Comparison of ENCODE assay signal across 9 mouse cellular contexts in the genomic region with DNA sequence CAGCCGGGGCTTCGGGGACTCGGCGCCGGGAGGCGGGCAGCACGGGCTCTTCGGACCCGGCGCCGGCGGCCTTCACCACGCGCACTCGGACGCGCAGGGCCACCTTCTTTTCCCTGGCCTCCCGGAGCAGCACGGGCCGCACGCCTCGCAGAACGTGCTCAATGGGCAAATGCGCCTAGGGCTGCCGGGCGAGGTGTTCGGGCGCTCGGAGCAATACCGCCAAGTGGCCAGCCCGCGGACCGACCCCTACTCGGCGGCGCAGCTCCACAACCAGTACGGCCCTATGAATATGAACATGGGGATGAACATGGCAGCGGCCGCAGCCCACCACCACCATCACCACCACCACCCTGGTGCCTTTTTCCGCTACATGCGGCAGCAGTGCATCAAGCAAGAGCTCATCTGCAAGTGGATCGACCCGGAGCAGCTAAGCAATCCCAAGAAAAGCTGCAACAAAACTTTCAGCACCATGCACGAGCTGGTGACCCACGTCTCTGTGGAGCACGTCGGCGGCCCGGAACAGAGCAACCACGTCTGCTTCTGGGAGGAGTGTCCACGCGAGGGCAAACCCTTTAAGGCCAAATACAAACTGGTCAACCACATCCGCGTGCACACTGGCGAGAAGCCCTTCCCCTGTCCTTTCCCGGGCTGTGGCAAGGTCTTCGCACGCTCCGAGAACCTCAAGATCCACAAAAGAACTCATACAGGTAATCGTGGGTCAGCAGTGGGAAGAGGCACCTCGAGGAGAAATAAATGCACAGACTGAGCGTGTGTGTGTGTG. TPM values are rescaled to one million over a fixed set of nuclear protein-coding genes. Genes with fewer than 3 reads are reported as not detected.
A peak's percentile ranks its signal among the peaks of the same experiment; 100 is the strongest.
DNase-seq lines count a peak whose midpoint lies in the region; ATAC-seq lines count a peak whose summit lies in the region.
"Had no signal": no experiment of that assay in that cellular context is flagged by ENCODE, and none has a peak within 500 bp of the region (broad histone marks: within the 10 kb centered on the region; RNA-seq: fewer than 3 reads in every experiment).

No protein-coding gene starts in this region.

- H3K36me3 ChIP-seq in megakaryocyte, embryonic 14.5 days (replicated peaks; ENCODE audit: low read length) = no peaks in the 10 kb centered on the region
- no peaks in the 10 kb centered on the region for H3K36me3 ChIP-seq in hindbrain, embryonic 12.5 days
- no peaks in the 10 kb centered on the region for H3K36me3 ChIP-seq in midbrain, embryonic 11.5 days (ENCODE audit: control insufficient read depth, insufficient read depth, low read length)

- no peak for ATAC-seq in megakaryocyte, adult 5-6 weeks (ENCODE audit: poor library complexity, severe bottlenecking)
- ATAC-seq in hindbrain, embryonic 12.5 days (ENCODE audit: low FRiP score) = no peak
- no peak for ATAC-seq in midbrain, embryonic 11.5 days (ENCODE audit: low FRiP score)

- H3K27ac ChIP-seq in hindbrain, embryonic 12.5 days = peak overlapping the region; percentile 98
- H3K27ac ChIP-seq in midbrain, embryonic 11.5 days (ENCODE audit: low read depth, low read length) = peak overlapping the region; percentile 97

- H3K9me3 ChIP-seq in megakaryocyte, embryonic 14.5 days = 0 out of 2 replicates have a peak, but pooled peaks cover 5% of the 10 kb centered on the region
- H3K9me3 ChIP-seq in hindbrain, embryonic 12.5 days (replicated peaks) = no peaks in the 10 kb centered on the region
- no peaks in the 10 kb centered on the region for H3K9me3 ChIP-seq in midbrain, embryonic 11.5 days (ENCODE audit: control insufficient read depth, low read length)

- under 1% methylated on average over 61 of the region's 62 CpGs for WGBS in hindbrain, embryonic 12.5 days
- WGBS in midbrain, embryonic 11.5 days = under 1% methylated on average over 62 of the region's 62 CpGs

- H3K4me3 ChIP-seq in megakaryocyte, embryonic 14.5 days (replicated peaks) = peak overlapping the region; percentile 80
- peak overlapping the region; percentile 72 for H3K4me3 ChIP-seq in hindbrain, embryonic 12.5 days
- peak overlapping the region; percentile 75 for H3K4me3 ChIP-seq in midbrain, embryonic 11.5 days (ENCODE audit: low read depth, low read length)

- H3K27me3 ChIP-seq in megakaryocyte, embryonic 14.5 days (replicated peaks) = peaks cover 94% of the 10 kb centered on the region
- H3K27me3 ChIP-seq in hindbrain, embryonic 12.5 days = peaks cover 61% of the 10 kb centered on the region
- peaks cover 53% of the 10 kb centered on the region for H3K27me3 ChIP-seq in midbrain, embryonic 11.5 days (ENCODE audit: control insufficient read depth, insufficient read depth, low read length)

- peak overlapping the region; percentile 93 for H3K9ac ChIP-seq in hindbrain, embryonic 12.5 days
- H3K9ac ChIP-seq in midbrain, embryonic 11.5 days (ENCODE audit: low read length) = peak overlapping the region; percentile 96

- DNase-seq in embryo, embryonic 10.5 days (ENCODE audit: low spot score) = peak; percentile 61
- DNase-seq in midbrain, embryonic 11.5 days (ENCODE audit: low spot score, missing footprints) = peak; percentile 97
- no peak for DNase-seq in thymus, postnatal 36 days
- no peak for DNase-seq in gastrocnemius, adult 8-10 months (ENCODE audit: low spot score in 2 of 2)
- no peak for DNase-seq in right cerebral cortex, postnatal 14 days

- H3K4me2 ChIP-seq in hindbrain, embryonic 12.5 days (replicated peaks) = peak overlapping the region; percentile 56
- H3K4me2 ChIP-seq in midbrain, embryonic 11.5 days = peak overlapping the region; percentile 62

- peaks cover 39% of the 10 kb centered on the region for H3K4me1 ChIP-seq in megakaryocyte, embryonic 14.5 days
- peaks cover 31% of the 10 kb centered on the region for H3K4me1 ChIP-seq in hindbrain, embryonic 12.5 days
- peaks cover 14% of the 10 kb centered on the region for H3K4me1 ChIP-seq in midbrain, embryonic 11.5 days (ENCODE audit: control insufficient read depth, insufficient read depth, low read length)

RNA-seq across cellular contexts. Expression of gene Zic2, which starts 1.0 kb away (rescaled TPM):
- not detected in 2 replicates for polyA plus RNA-seq in megakaryocyte, embryonic 14.5 days (2012; ENCODE audit: insufficient read depth, low replicate concordance)
- total RNA-seq in megakaryocyte, adult 5-6 weeks (2015) = not detected in 2 replicates
- total RNA-seq in megakaryocyte, adult 5-6 weeks (2017) = not detected in 2 replicates
- 18.3 TPM in 2 replicates for polyA plus RNA-seq in hindbrain, embryonic 12.5 days (2016; fragmentation: Nextera tagmentation; extraction: Ambion mirVana)
- polyA plus RNA-seq in midbrain, embryonic 11.5 days (2014; fragmentation: Nextera tagmentation; extraction: Ambion mirVana) = 5.8 and 6.3 TPM in 2 replicates
- total RNA-seq in gastrocnemius, adult 8-10 months (2022) = not detected
- total RNA-seq: common myeloid progenitor, adult 5-6 weeks had no signal

RNA-seq across cellular contexts. Expression of gene Zic5, which starts 10.8 kb away (rescaled TPM):
- polyA plus RNA-seq in megakaryocyte, embryonic 14.5 days (2012; ENCODE audit: insufficient read depth, low replicate concordance) = not detected in 2 replicates
- not detected in 2 replicates for total RNA-seq in megakaryocyte, adult 5-6 weeks (2015)
- total RNA-seq in megakaryocyte, adult 5-6 weeks (2017) = not detected in 2 replicates
- 18.1 and 25.0 TPM in 2 replicates for polyA plus RNA-seq in hindbrain, embryonic 12.5 days (2016; fragmentation: Nextera tagmentation; extraction: Ambion mirVana)
- 14.6 and 15.8 TPM in 2 replicates for polyA plus RNA-seq in midbrain, embryonic 11.5 days (2014; fragmentation: Nextera tagmentation; extraction: Ambion mirVana)
- total RNA-seq in gastrocnemius, adult 8-10 months (2022) = not detected
- total RNA-seq: common myeloid progenitor, adult 5-6 weeks had no signal

RNA-seq across cellular contexts. Expression of gene Gm10837, which starts 14.2 kb away (rescaled TPM):
- polyA plus RNA-seq in megakaryocyte, embryonic 14.5 days (2012; ENCODE audit: insufficient read depth, low replicate concordance) = not detected in 2 replicates
- not detected in 2 replicates for total RNA-seq in megakaryocyte, adult 5-6 weeks (2015)
- total RNA-seq in megakaryocyte, adult 5-6 weeks (2017) = not detected in 2 replicates
- 0.55 and 0.58 TPM in 2 replicates for polyA plus RNA-seq in hindbrain, embryonic 12.5 days (2016; fragmentation: Nextera tagmentation; extraction: Ambion mirVana)
- polyA plus RNA-seq in midbrain, embryonic 11.5 days (2014; fragmentation: Nextera tagmentation; extraction: Ambion mirVana) = 0.41 and 0.45 TPM in 2 replicates
- not detected for total RNA-seq in gastrocnemius, adult 8-10 months (2022)
- total RNA-seq: common myeloid progenitor, adult 5-6 weeks had no signal

RNA-seq across cellular contexts. Expression of gene Gm5089, which starts 25.3 kb away (rescaled TPM):
- not detected in 2 replicates for polyA plus RNA-seq in megakaryocyte, embryonic 14.5 days (2012; ENCODE audit: insufficient read depth, low replicate concordance)
- total RNA-seq in megakaryocyte, adult 5-6 weeks (2015) = not detected in 2 replicates
- not detected in 2 replicates for total RNA-seq in megakaryocyte, adult 5-6 weeks (2017)
- 2.8 and 4.0 TPM in 2 replicates for polyA plus RNA-seq in hindbrain, embryonic 12.5 days (2016; fragmentation: Nextera tagmentation; extraction: Ambion mirVana)
- 0.62 and 0.64 TPM in 2 replicates for polyA plus RNA-seq in midbrain, embryonic 11.5 days (2014; fragmentation: Nextera tagmentation; extraction: Ambion mirVana)
- total RNA-seq in gastrocnemius, adult 8-10 months (2022) = not detected
- total RNA-seq: common myeloid progenitor, adult 5-6 weeks had no signal

RNA-seq across cellular contexts. Expression of gene Pcca, which starts 57.9 kb away (rescaled TPM):
- polyA plus RNA-seq in megakaryocyte, embryonic 14.5 days (2012; ENCODE audit: insufficient read depth, low replicate concordance) = 2.5 and 31.6 TPM in 2 replicates
- 25.3 and 27.3 TPM in 2 replicates for total RNA-seq in megakaryocyte, adult 5-6 weeks (2015)
- total RNA-seq in megakaryocyte, adult 5-6 weeks (2017) = 22.8 and 25.4 TPM in 2 replicates
- polyA plus RNA-seq in hindbrain, embryonic 12.5 days (2016; fragmentation: Nextera tagmentation; extraction: Ambion mirVana) = 33.4 and 34.9 TPM in 2 replicates
- polyA plus RNA-seq in midbrain, embryonic 11.5 days (2014; fragmentation: Nextera tagmentation; extraction: Ambion mirVana) = 28.1 and 31.2 TPM in 2 replicates
- 10 to 100 TPM; 39.4 to 45.6 (median 43.6) TPM for total RNA-seq in gastrocnemius, adult 8-10 months (2022)

Comparison
In these comparisons a context has a peak if more than half of its experiments do, and no peak if none do; other contexts are left out.
1. DNase-seq: peak in embryo, embryonic 10.5 days (single experiment) and midbrain, embryonic 11.5 days (single experiment); none in thymus, postnatal 36 days (0 of 2), gastrocnemius, adult 8-10 months (0 of 2) and right cerebral cortex, postnatal 14 days (single experiment).
2. RNA of gene Zic5, which starts 10.8 kb away (polyA plus RNA-seq): 18.1 to 25.0 TPM in hindbrain, embryonic 12.5 days and 14.6 to 15.8 TPM in midbrain, embryonic 11.5 days; not detected in megakaryocyte, embryonic 14.5 days; every median in the first group is over 10 times any median in the second.
3. Peak in every context shown above with its lines, with median percentiles within 50 percentile points of each other: H3K4me3 ChIP-seq.